Mouse (Mus musculus): ENCODE results near the gene Slc35f4.
"Not testable (repeated sequence)": the region's sequence is repeated elsewhere in the genome, so short reads cannot be mapped to it uniquely, and the experiment has no call there.

The Slc35f4 gene

GRCm38 (mm10) chr14:49348164-49348896 lies 177.5 kb downstream of the Slc35f4 start:
- peak in 1 of 2 experiments; percentile 1 for DNase-seq

- no peak for DNase-seq
These were observed 180.0 kb downstream of the Slc35f4 start for GRCm38 (mm10) chr14:49345835-49346234.

- no peak for DNase-seq
These were observed 188.8 kb downstream of the Slc35f4 start for GRCm38 (mm10) chr14:49337011-49337410.

GRCm38 (mm10) chr14:49333841-49334240 lies 192.0 kb downstream of the Slc35f4 start:
- no peak for DNase-seq

- no peak for DNase-seq
These were observed 209.4 kb downstream of the Slc35f4 start for GRCm38 (mm10) chr14:49316493-49316894.

GRCm38 (mm10) chr14:49313981-49314380 lies 211.9 kb downstream of the Slc35f4 start:
- DNase-seq = no peak

DNA sequence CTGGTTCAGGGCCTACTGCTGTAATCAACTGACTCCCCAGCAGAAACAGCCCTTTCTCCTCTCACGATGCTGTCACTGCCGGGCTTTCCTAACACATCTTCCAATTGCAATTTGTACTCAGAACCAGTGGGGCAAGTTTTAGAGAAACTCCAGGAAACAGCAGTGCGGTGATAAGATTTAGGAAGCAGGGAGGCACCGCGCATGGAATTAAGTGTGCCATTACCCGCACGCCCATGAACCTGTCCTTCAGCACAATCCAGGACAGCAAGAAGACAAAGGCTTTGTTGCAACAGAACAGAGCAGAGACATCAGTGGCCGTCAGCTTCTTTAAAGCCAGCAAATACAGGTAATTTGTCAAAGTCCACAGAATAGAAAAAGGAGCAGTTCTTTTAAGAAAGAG lies 212.5 kb downstream of the Slc35f4 start:
- no peak for DNase-seq

- DNase-seq = no peak
These were observed 214.3 kb downstream of the Slc35f4 start for GRCm38 (mm10) chr14:49311548-49311947.

DNA sequence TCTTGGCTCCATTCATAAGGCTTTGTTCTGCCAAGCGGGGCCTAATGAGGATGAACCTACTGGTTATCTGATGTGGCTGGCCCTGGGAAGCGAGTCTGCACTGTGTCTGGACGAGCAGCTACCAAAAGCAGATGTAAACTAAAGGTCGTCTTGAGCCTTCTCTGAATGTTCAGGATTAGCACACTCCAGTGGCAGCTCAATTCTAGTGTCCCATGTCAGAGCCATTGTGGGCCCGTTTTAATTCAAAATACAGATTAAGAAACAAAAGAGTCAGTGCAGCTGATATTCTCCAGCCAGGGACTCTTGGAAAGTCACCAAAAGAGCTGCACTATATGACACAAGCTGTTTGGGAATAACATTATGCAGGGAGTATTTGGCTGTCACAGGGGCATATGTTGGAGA lies 214.8 kb downstream of the Slc35f4 start:
- DNase-seq = no peak

DNA sequence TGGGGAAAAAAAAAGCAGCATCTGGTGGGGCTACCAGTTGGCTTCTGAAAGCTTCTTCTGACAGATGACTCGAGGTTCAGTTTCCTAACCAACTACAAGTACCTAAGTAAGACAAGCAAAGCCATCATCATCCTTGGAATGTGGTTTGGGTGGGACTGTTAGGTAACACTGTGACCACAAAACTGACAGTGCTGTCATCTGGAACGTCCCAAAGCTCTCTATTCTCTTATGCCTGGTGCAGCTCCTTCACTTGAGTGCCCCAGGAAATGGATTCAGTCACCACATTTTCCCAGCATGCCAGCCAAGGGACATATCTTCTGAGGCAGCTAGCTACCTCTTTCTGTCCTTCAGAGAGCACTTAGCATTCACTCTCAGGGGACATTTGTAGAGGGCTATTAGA lies 216.2 kb downstream of the Slc35f4 start:
- no peak for DNase-seq

GRCm38 (mm10) chr14:49308591-49308990 lies 217.3 kb downstream of the Slc35f4 start:
- no peak for DNase-seq

DNA sequence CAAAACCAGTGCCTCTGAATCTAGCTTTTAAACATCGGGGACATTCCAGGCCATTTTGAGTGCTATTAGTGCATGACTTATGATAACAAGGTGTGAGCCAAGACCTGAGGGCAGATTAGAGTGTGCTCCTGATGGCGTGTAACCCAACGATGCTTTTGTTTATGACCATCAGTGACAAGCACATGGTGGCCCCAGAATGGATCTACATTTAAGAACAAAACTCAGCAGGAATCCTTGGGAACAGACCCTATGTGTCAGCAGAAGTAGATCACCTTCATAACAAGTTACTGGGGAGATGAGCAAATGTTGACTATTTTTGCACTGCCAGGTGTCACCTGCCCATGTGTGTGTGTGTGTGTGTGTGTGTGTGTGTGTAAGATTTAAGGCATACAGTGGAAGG lies 218.0 kb downstream of the Slc35f4 start:
- DNase-seq = no peak

- no peak for DNase-seq
These were observed 220.1 kb downstream of the Slc35f4 start for GRCm38 (mm10) chr14:49305534-49306409.

GRCm38 (mm10) chr14:49302271-49302857 lies 223.5 kb downstream of the Slc35f4 start:
- DNase-seq = no peak

DNA sequence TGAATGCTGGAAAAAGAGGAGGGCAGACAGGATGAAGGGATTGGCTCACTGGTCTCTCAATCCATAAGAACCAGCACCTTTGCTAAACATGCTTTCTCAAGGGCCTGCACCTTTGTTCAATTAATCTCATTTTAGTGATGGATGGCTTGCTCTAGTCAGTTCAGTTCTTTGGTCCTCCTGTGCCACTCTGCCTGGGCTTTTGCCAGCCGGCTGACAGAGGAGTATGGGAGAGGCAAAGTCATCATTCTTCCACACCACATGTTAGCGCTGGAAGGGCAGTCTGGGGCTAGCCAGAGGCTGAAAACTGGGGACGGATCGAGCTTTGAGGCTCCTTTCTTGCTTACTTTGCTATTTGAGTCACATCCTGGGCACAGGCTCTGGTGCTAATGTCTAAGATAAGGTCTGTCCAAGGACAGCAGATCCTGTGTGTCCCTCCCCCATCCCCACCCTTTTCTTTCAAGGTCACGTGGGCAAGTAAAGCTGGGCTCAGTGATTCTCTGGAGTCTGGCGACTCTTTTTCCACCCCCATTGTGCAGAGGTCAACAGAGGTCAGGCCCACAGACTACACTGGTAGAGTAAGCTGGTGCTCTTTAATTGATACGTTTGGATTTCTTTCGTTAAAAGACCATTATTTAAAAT lies 224.7 kb downstream of the Slc35f4 start:
- no peak for DNase-seq

- no peak for DNase-seq
These were observed 225.5 kb downstream of the Slc35f4 start for GRCm38 (mm10) chr14:49300326-49300725.

- DNase-seq = no peak
These were observed 231.9 kb downstream of the Slc35f4 start for GRCm38 (mm10) chr14:49293802-49294449.

- no peak for DNase-seq
These were observed 235.7 kb downstream of the Slc35f4 start for GRCm38 (mm10) chr14:49290029-49290745.

DNA sequence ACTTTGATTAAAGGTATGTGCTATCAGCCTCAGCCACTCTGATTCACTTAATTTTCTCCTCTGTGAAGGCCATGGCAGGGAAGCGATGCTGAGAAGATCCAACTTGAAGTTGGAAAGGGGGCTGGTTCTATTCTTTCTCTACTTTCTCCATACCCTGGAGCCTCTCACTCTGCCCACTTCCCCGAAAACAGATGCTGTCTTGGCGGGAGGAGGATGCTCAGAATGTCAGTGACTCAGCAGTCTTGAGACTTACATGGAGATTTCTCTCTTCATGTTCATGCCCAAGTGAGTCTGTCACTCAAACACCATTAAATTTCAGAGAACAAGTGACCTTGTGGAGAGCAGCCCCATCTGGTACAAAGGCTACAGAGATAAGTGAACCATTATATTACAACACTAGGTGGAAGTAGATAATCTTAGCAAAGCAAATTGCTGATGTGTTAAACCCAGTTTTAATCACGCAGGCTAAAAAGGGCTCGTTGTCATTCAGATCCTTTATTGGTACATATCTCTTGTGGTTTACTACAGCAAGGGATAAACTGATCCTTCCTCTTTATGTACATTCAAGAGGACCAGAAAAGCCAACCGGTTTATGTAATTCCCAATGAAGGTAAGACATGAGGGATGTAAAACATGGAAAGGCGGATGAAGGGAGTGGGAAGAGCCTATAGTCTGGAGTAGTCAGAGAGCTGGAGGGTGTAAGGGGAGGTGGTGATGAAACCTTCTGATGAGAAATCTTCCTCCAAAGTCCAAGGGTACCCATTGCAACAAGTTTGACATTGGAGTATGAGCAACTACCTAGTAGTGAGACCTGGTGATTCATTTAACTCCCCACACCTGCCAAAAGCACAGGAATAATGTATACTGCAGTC lies 241.8 kb downstream of the Slc35f4 start:
- no peak for DNase-seq

DNA sequence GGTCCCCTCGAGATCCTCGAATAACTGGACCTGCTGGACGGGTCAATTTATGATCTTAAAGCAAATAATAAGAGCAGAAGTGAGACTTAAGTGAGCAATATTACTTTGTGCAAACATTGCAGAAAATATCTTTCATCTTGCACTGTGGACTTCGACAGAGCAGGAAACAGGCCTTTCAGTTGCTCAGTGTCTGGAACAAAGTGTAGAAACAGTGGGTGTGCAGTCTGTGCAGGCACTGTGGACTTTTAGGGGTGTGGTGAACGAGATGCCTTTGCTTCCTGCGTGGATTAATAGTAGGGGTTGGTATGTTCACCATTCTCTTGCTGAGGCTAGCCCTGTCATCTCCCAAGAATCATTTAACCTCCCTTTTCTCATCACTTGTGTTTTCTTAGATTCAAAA lies 247.0 kb downstream of the Slc35f4 start:
- no peak for DNase-seq

DNA sequence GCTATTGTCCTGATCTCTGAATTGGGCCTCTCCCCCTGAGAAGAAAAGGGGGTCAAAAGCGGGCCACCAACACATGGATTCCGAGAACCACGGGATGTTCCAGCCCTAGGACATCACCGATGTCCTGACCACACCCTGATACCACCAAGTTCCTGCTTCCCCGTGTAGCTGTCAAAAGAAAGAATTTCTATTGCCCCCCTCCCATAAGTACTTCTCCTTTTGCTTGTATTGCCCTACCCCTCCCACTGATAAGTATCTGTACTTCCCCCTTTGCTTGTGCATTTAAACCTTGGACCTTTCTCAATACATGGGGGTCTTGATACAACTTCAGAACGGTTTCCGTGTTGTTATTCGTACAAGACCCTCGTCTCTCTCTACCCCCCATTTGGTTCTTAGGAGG lies 247.4 kb downstream of the Slc35f4 start:
- DNase-seq = not testable (repeated sequence)
